9 mouse cellular contexts compared by ENCODE assay signal in genomic region chr6:88589517-88589916, GRCm38 (mm10). TPM values are rescaled to one million over a fixed set of nuclear protein-coding genes. Genes with fewer than 3 reads are reported as not detected.
A peak's percentile ranks its signal among the peaks of the same experiment; 100 is the strongest.
DNase-seq lines count a peak whose midpoint lies in the region; ATAC-seq lines count a peak whose summit lies in the region.
"Had no signal": no experiment of that assay in that cellular context is flagged by ENCODE, and none has a peak within 500 bp of the region (broad histone marks: within the 10 kb centered on the region; RNA-seq: fewer than 3 reads in every experiment).

No protein-coding gene starts in this region.

- H3K27ac ChIP-seq in heart, embryonic 12.5 days (ENCODE audit: poor library complexity, severe bottlenecking): no peak overlapping the region
- H3K27ac ChIP-seq in neural tube, embryonic 14.5 days (ENCODE audit: low read depth, low read length): no peak overlapping the region

- 19% methylated on average over 5 of the region's 5 CpGs for WGBS in heart, embryonic 12.5 days
- WGBS in neural tube, embryonic 14.5 days: 19% methylated on average over 5 of the region's 5 CpGs

- H3K4me2 ChIP-seq in heart, embryonic 12.5 days: no peak overlapping the region
- no peak overlapping the region for H3K4me2 ChIP-seq in neural tube, embryonic 14.5 days (ENCODE audit: low read depth, low read length)

- H3K4me3 ChIP-seq in heart, embryonic 12.5 days: no peak overlapping the region
- H3K4me3 ChIP-seq in neural tube, embryonic 14.5 days (ENCODE audit: low read depth, low read length): no peak overlapping the region

- H3K36me3 ChIP-seq in heart, embryonic 12.5 days: no peaks in the 10 kb centered on the region
- no peaks in the 10 kb centered on the region for H3K36me3 ChIP-seq in neural tube, embryonic 14.5 days (ENCODE audit: control insufficient read depth, insufficient read depth, low read length)

- no peaks in the 10 kb centered on the region for H3K9me3 ChIP-seq in heart, embryonic 12.5 days (replicated peaks)
- no peaks in the 10 kb centered on the region for H3K9me3 ChIP-seq in neural tube, embryonic 14.5 days (ENCODE audit: control insufficient read depth, low read length)

- no peak overlapping the region for H3K9ac ChIP-seq in heart, embryonic 12.5 days
- H3K9ac ChIP-seq in neural tube, embryonic 14.5 days (replicated peaks; ENCODE audit: low read depth, low read length): no peak overlapping the region

- intact Hi-C loops in left cerebral cortex, postnatal 14 days (cut with DNase I): no loop called here

- peaks cover 20% of the 10 kb centered on the region for H3K4me1 ChIP-seq in heart, embryonic 12.5 days (replicated peaks)
- H3K4me1 ChIP-seq in neural tube, embryonic 14.5 days (ENCODE audit: control insufficient read depth, insufficient read depth, low read length): no peaks in the 10 kb centered on the region

- H3K27me3 ChIP-seq in heart, embryonic 12.5 days (replicated peaks): no peaks in the 10 kb centered on the region; the same call in 1 of the 2 replicates
- no peaks in the 10 kb centered on the region for H3K27me3 ChIP-seq in neural tube, embryonic 14.5 days (ENCODE audit: control insufficient read depth, insufficient read depth, low read length)

- 0 out of 2 replicates have a peak, but pooled peaks have one; percentile 42 for ATAC-seq in heart, embryonic 12.5 days (ENCODE audit: insufficient number of reproducible peaks, low FRiP score)
- ATAC-seq in neural tube, embryonic 14.5 days (ENCODE audit: low read depth): peak; percentile 79; the same call in 1 of the 2 replicates

- peak; percentile 36 for DNase-seq in adrenal gland, postnatal 10 days
- DNase-seq in adrenal gland, adult 18-20 months (ENCODE audit: low spot score in 2 of 2): no peak
- peak; percentile 7 for DNase-seq in urinary bladder, postnatal 25 days (ENCODE audit: low spot score)
- no peak for DNase-seq in urinary bladder, postnatal 4 days (ENCODE audit: low spot score in 2 of 2)
- peak; percentile 56 to 67 for DNase-seq in left cerebral cortex, postnatal 14 days (ENCODE audit: low spot score in 2 of 2)
- DNase-seq in thymus, adult 18-20 months: no peak

RNA-seq across cellular contexts. Expression of gene Kbtbd12, which starts 48.2 kb away (rescaled TPM):
- total RNA-seq in adrenal gland, postnatal 10 days (2021): 1 to 10 TPM in 1 of 2 experiments, under 1 TPM in 1; 0.99 to 3.5 TPM
- total RNA-seq in adrenal gland, adult 18-20 months (2021): 1 to 10 TPM in 1 of 2 experiments, under 1 TPM in 1; 0.89 to 3.0 TPM
- polyA plus RNA-seq in heart, embryonic 12.5 days (2016; fragmentation: Nextera tagmentation; extraction: Ambion mirVana): 11.3 and 13.6 TPM in 2 replicates
- under 1 TPM in 1 of 2 experiments, not detected in 1; 0.22 TPM for total RNA-seq in left cerebral cortex, postnatal 14 days (2021)
- polyA plus RNA-seq in neural tube, embryonic 14.5 days (2014; fragmentation: Nextera tagmentation; extraction: Ambion mirVana): 0.43 and 0.55 TPM in 2 replicates
- total RNA-seq: neutrophil, adult 5-6 weeks had no signal

Comparison
In these comparisons a context has a peak if more than half of its experiments do, and no peak if none do; other contexts are left out.
1. DNase-seq: peak in adrenal gland, postnatal 10 days (single experiment), urinary bladder, postnatal 25 days (single experiment) and left cerebral cortex, postnatal 14 days (2 of 2); none in adrenal gland, adult 18-20 months (0 of 2), urinary bladder, postnatal 4 days (0 of 2) and thymus, adult 18-20 months (0 of 2).